Mouse (Mus musculus) embryonic fibroblast, embryonic 13.5 days (primary cell): ENCODE measurements around the gene Fam78a. TPM values are rescaled to one million over a fixed set of nuclear protein-coding genes. Genes with fewer than 3 reads are reported as not detected.

ENCODE experiments used
- H3K27ac ChIP-seq: 2 replicates; pipeline ENCODE4 v1.5.1; 2012; ENCODE audit warnings: low read length, control low read depth, inconsistent platforms; ENCODE audit not compliant: insufficient read depth
- H3K4me1 ChIP-seq: 2 replicates; pipeline ENCODE4 v1.6.1; 2011; ENCODE audit warnings: low read length; ENCODE audit not compliant: control insufficient read depth, insufficient read depth
- H3K4me3 ChIP-seq: 2 replicates; pipeline ENCODE4 v1.5.1; 2011; ENCODE audit warnings: mild to moderate bottlenecking, control low read depth, low read length; ENCODE audit not compliant: insufficient read depth
- CTCF ChIP-seq: IDR thresholded peaks from 2 replicates; pipeline ENCODE4 v1.5.1; 2011; ENCODE audit warnings: mild to moderate bottlenecking, control low read depth, low read length, moderate library complexity, borderline replicate concordance; ENCODE audit not compliant: insufficient read depth
- POLR2A ChIP-seq: IDR thresholded peaks from 2 replicates; pipeline ENCODE4 v1.6.1; 2011; ENCODE audit warnings: low read depth, mild to moderate bottlenecking, control low read depth, low read length, moderate library complexity
- polyA plus RNA-seq: library from polyadenylated mRNA; stranded (reverse); fragments of >200 nt; gene quantifications from 2 replicates; pipeline ENCODE4 v1.2.4, GENCODE M21; 2011; ENCODE audit warnings: low read depth; ENCODE audit not compliant: missing spikeins, insufficient read length

The Fam78a gene
- polyA plus RNA-seq, 1 experiment: not detected

- Histone ChIP-seq H3K4me3 (no peak overlapping the region), H3K4me1 (no peaks in the 10 kb centered on the region), H3K27ac (no peak overlapping the region)
- no peak for TF ChIP-seq CTCF
- no peak for TF ChIP-seq POLR2A
These were observed 75.9 kb downstream of the Fam78a start for GRCm38 (mm10) chr2:32008716-32009115.

GRCm38 (mm10) chr2:32008311-32008710 is 76.3 kb downstream of the Fam78a start:
- H3K27ac ChIP-seq: no peak overlapping the region
- TF ChIP-seq CTCF: no peak
- TF ChIP-seq POLR2A: no peak
- no peaks in the 10 kb centered on the region for H3K4me1 ChIP-seq
- H3K4me3 ChIP-seq: no peak overlapping the region

Other genes with a start within 250 kb of the Fam78a start
- 0.11 TPM in 1 of 2 replicates, not detected in the other for gene Fibcd1, start 238.9 kb downstream of the Fam78a start, polyA plus RNA-seq
- gene Lamc3, start 197.6 kb downstream of the Fam78a start, polyA plus RNA-seq: 0.09 and 0.37 TPM in 2 replicates
- gene Aif1l, start 134.7 kb downstream of the Fam78a start, polyA plus RNA-seq: 20.8 and 39.6 TPM in 2 replicates
- gene Nup214, start 110.4 kb downstream of the Fam78a start, polyA plus RNA-seq: 42.3 and 60.7 TPM in 2 replicates
- 1.1 and 1.5 TPM in 2 replicates for gene Plpp7, start 10.7 kb upstream of the Fam78a start, polyA plus RNA-seq
- gene Prrc2b, start 66.2 kb upstream of the Fam78a start, polyA plus RNA-seq: 75.5 and 84.6 TPM in 2 replicates
- 19.3 and 22.8 TPM in 2 replicates for gene Pomt1, start 151.7 kb upstream of the Fam78a start, polyA plus RNA-seq
- 20.5 and 22.1 TPM in 2 replicates for gene Uck1, start 175.3 kb upstream of the Fam78a start, polyA plus RNA-seq
- gene Golga2, start 202.5 kb upstream of the Fam78a start, polyA plus RNA-seq: 73.1 and 78.9 TPM in 2 replicates
- gene Swi5, start 203.2 kb upstream of the Fam78a start, polyA plus RNA-seq: 474 and 541 TPM in 2 replicates